Mouse (Mus musculus): ENCODE results near the gene Cacna1d. TPM values are rescaled to one million over a fixed set of nuclear protein-coding genes. Genes with fewer than 3 reads are reported as not detected.

Gene Cacna1d
- polyA plus RNA-seq, 1 experiment = not detected

- no peak overlapping the region for H3ac ChIP-seq (ENCODE audit: control insufficient read depth, insufficient read length, low read depth)
- no peak overlapping the region for H3K4me3 ChIP-seq (ENCODE audit: insufficient read depth, poor library complexity, severe bottlenecking)
- TF ChIP-seq MYOD1 (IDR thresholded peaks at IDR 0.05; ENCODE audit: control insufficient read depth, insufficient read length, low read depth) (no peak), MYOG (IDR thresholded peaks at IDR 0.05; ENCODE audit: control insufficient read depth, extremely low read depth, insufficient read length) (no peak), FOSL1 (IDR thresholded peaks at IDR 0.05; ENCODE audit: insufficient read depth, low read length, poor library complexity, severe bottlenecking) (no peak), CEBPB (IDR thresholded peaks at IDR 0.05; ENCODE audit: low read depth) (no peak), USF1 (IDR thresholded peaks at IDR 0.05; ENCODE audit: low read depth) (no peak), MAX (IDR thresholded peaks at IDR 0.05) (no peak)
- H3K79me3 ChIP-seq (ENCODE audit: low read depth) = no peaks in the 10 kb centered on the region
- no peaks in the 10 kb centered on the region for H3K36me3 ChIP-seq (ENCODE audit: control insufficient read depth, insufficient read depth)
- H3K79me2 ChIP-seq (ENCODE audit: control insufficient read depth, insufficient read depth) = no peaks in the 10 kb centered on the region
- peaks cover 4% of the 10 kb centered on the region for H3K27me3 ChIP-seq (ENCODE audit: control insufficient read depth, insufficient read depth, insufficient read length)
These were observed 243.6 kb downstream of the Cacna1d start for GRCm38 (mm10) chr14:30247606-30248005.

GRCm38 (mm10) chr14:30244776-30245175 lies 246.5 kb downstream of the Cacna1d start:
- TF ChIP-seq MAX (IDR thresholded peaks at IDR 0.05) (no peak), FOSL1 (IDR thresholded peaks at IDR 0.05; ENCODE audit: insufficient read depth, low read length, poor library complexity, severe bottlenecking) (no peak), MYOG (IDR thresholded peaks at IDR 0.05; ENCODE audit: control insufficient read depth, extremely low read depth, insufficient read length) (no peak), CTCF (IDR thresholded peaks at IDR 0.05; ENCODE audit: control insufficient read depth, insufficient read depth, insufficient read length) (no peak), CEBPB (IDR thresholded peaks at IDR 0.05; ENCODE audit: low read depth) (no peak), MYOD1 (IDR thresholded peaks at IDR 0.05; ENCODE audit: control insufficient read depth, insufficient read length, low read depth) (no peak), USF1 (IDR thresholded peaks at IDR 0.05; ENCODE audit: low read depth) (no peak)
- Histone ChIP-seq H3K79me3 (ENCODE audit: low read depth) (no peaks in the 10 kb centered on the region), H3ac (ENCODE audit: control insufficient read depth, insufficient read length, low read depth) (no peak overlapping the region), H3K4me3 (ENCODE audit: insufficient read depth, poor library complexity, severe bottlenecking) (no peak overlapping the region), H3K36me3 (ENCODE audit: control insufficient read depth, insufficient read depth) (no peaks in the 10 kb centered on the region), H3K79me2 (ENCODE audit: control insufficient read depth, insufficient read depth) (no peaks in the 10 kb centered on the region), H3K27me3 (ENCODE audit: control insufficient read depth, insufficient read depth, insufficient read length) (peaks cover 9% of the 10 kb centered on the region)

GRCm38 (mm10) chr14:30242818-30243205 lies 248.4 kb downstream of the Cacna1d start:
- H3K27me3 ChIP-seq (ENCODE audit: control insufficient read depth, insufficient read depth, insufficient read length) = peaks cover 9% of the 10 kb centered on the region
- no peaks in the 10 kb centered on the region for H3K36me3 ChIP-seq (ENCODE audit: control insufficient read depth, insufficient read depth)
- no peaks in the 10 kb centered on the region for H3K79me2 ChIP-seq (ENCODE audit: control insufficient read depth, insufficient read depth)
- H3ac ChIP-seq (ENCODE audit: control insufficient read depth, insufficient read length, low read depth) = no peak overlapping the region
- no peak for TF ChIP-seq MYOD1 (IDR thresholded peaks at IDR 0.05; ENCODE audit: control insufficient read depth, insufficient read length, low read depth)
- TF ChIP-seq CEBPB (IDR thresholded peaks at IDR 0.05; ENCODE audit: low read depth) = no peak
- TF ChIP-seq MYOG (IDR thresholded peaks at IDR 0.05; ENCODE audit: control insufficient read depth, extremely low read depth, insufficient read length) = no peak
- no peak for TF ChIP-seq USF1 (IDR thresholded peaks at IDR 0.05; ENCODE audit: low read depth)
- no peak for TF ChIP-seq FOSL1 (IDR thresholded peaks at IDR 0.05; ENCODE audit: insufficient read depth, low read length, poor library complexity, severe bottlenecking)
- TF ChIP-seq MAX (IDR thresholded peaks at IDR 0.05) = no peak
- TF ChIP-seq CTCF (IDR thresholded peaks at IDR 0.05; ENCODE audit: control insufficient read depth, insufficient read depth, insufficient read length) = no peak
- H3K79me3 ChIP-seq (ENCODE audit: low read depth) = no peaks in the 10 kb centered on the region
- H3K4me3 ChIP-seq (ENCODE audit: insufficient read depth, poor library complexity, severe bottlenecking) = no peak overlapping the region

- Histone ChIP-seq H3K79me3 (ENCODE audit: low read depth) (no peaks in the 10 kb centered on the region), H3ac (ENCODE audit: control insufficient read depth, insufficient read length, low read depth) (no peak overlapping the region), H3K4me3 (ENCODE audit: insufficient read depth, poor library complexity, severe bottlenecking) (no peak overlapping the region), H3K27me3 (ENCODE audit: control insufficient read depth, insufficient read depth, insufficient read length) (peaks cover 9% of the 10 kb centered on the region), H3K36me3 (ENCODE audit: control insufficient read depth, insufficient read depth) (no peaks in the 10 kb centered on the region), H3K79me2 (ENCODE audit: control insufficient read depth, insufficient read depth) (no peaks in the 10 kb centered on the region)
- TF ChIP-seq MAX (IDR thresholded peaks at IDR 0.05) (no peak), CTCF (IDR thresholded peaks at IDR 0.05; ENCODE audit: control insufficient read depth, insufficient read depth, insufficient read length) (no peak), MYOD1 (IDR thresholded peaks at IDR 0.05; ENCODE audit: control insufficient read depth, insufficient read length, low read depth) (no peak), MYOG (IDR thresholded peaks at IDR 0.05; ENCODE audit: control insufficient read depth, extremely low read depth, insufficient read length) (no peak), FOSL1 (IDR thresholded peaks at IDR 0.05; ENCODE audit: insufficient read depth, low read length, poor library complexity, severe bottlenecking) (no peak), CEBPB (IDR thresholded peaks at IDR 0.05; ENCODE audit: low read depth) (no peak), USF1 (IDR thresholded peaks at IDR 0.05; ENCODE audit: low read depth) (no peak)
These were observed 249.0 kb downstream of the Cacna1d start for GRCm38 (mm10) chr14:30242166-30242817.

GRCm38 (mm10) chr14:30240916-30241515 lies 250.2 kb downstream of the Cacna1d start:
- no peaks in the 10 kb centered on the region for H3K79me2 ChIP-seq (ENCODE audit: control insufficient read depth, insufficient read depth)
- no peaks in the 10 kb centered on the region for H3K79me3 ChIP-seq (ENCODE audit: low read depth)
- TF ChIP-seq USF1 (IDR thresholded peaks at IDR 0.05; ENCODE audit: low read depth) = no peak
- TF ChIP-seq MYOG (IDR thresholded peaks at IDR 0.05; ENCODE audit: control insufficient read depth, extremely low read depth, insufficient read length) = no peak
- no peak for TF ChIP-seq CEBPB (IDR thresholded peaks at IDR 0.05; ENCODE audit: low read depth)
- no peak for TF ChIP-seq MYOD1 (IDR thresholded peaks at IDR 0.05; ENCODE audit: control insufficient read depth, insufficient read length, low read depth)
- TF ChIP-seq FOSL1 (IDR thresholded peaks at IDR 0.05; ENCODE audit: insufficient read depth, low read length, poor library complexity, severe bottlenecking) = no peak
- no peak for TF ChIP-seq CTCF (IDR thresholded peaks at IDR 0.05; ENCODE audit: control insufficient read depth, insufficient read depth, insufficient read length)
- TF ChIP-seq MAX (IDR thresholded peaks at IDR 0.05) = no peak
- H3ac ChIP-seq (ENCODE audit: control insufficient read depth, insufficient read length, low read depth) = no peak overlapping the region
- H3K27me3 ChIP-seq (ENCODE audit: control insufficient read depth, insufficient read depth, insufficient read length) = peaks cover 9% of the 10 kb centered on the region
- no peaks in the 10 kb centered on the region for H3K36me3 ChIP-seq (ENCODE audit: control insufficient read depth, insufficient read depth)
- no peak overlapping the region for H3K4me3 ChIP-seq (ENCODE audit: insufficient read depth, poor library complexity, severe bottlenecking)
